Mouse (Mus musculus) left cerebral cortex, adult 6 months (tissue): ENCODE data around the gene Cdc45. TPM values are rescaled to one million over a fixed set of nuclear protein-coding genes. Genes with fewer than 3 reads are reported as not detected.

Source experiments
- long read RNA-seq, 2 experiments: library from polyadenylated mRNA; unstranded; transcript quantifications; one replicate each; pipeline ENCODE4 v2.0.0; 2019 to 2020
- polyA plus RNA-seq: library from polyadenylated mRNA; unstranded; fragments of <200 nt; fragmentation: Nextera tagmentation; gene quantifications from 2 replicates; pipeline ENCODE4 v1.2.3, GENCODE M21; 2021

Cdc45 gene
- polyA plus RNA-seq: 2.2 and 2.7 TPM in 2 replicates
- long read RNA-seq, experiment 1, partial matches to known transcripts: 9 of 13 reads
- long read RNA-seq, experiment 1, other reads (novel, unspliced or antisense): 1 of 13 reads
- long read RNA-seq, experiment 2, partial matches to known transcripts: 7 of 7 reads
- long read RNA-seq, experiment 2, other reads (novel, unspliced or antisense): 0 of 7 reads

DNA sequence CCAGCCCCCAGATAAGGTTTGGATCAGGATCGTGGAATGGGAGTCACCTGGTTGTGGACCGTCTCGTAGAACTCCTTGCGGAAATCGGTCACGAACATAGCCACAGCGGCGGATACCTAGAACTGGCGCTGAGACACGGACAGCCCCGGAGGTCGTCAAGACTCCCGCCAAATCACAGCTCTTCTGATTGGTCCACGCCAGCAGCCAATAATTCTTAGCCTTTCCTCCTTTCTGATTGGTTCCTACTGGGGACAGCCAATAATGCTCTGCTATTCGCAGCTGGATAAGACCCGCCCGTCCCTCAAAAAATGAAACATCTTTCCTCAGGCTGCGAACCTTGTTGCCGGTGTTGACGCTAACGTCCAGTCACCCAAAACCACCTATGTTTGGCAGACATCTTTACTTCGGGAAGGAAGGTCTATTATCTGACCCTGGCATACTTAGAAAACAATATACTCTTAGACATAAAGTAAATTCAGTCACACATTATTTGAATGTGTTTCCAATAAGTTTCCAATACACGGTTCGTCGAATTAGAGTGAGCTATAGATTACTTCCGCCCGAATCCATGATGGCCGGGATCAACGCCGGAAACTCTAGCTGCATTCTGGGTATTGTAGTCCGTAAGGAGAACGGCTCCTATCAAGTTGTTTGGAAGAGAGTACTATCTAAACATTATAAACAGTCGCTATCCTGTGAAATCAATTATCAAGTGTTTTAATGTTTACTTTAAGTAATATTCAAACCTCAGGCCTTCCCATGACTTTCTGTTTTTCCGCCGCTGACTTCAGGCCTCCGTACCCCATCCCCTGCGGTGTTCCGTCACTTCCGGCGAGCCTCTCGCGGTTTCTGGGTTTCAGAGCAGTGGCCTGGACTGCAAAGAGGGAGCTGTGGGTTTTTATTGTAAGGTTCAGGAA lies at the start of gene Cdc45, which contains the start of gene Ufd1:
Gene Cdc45 (minus strand): TSS at position 520 of the 917 bp plus-strand sequence.
Gene Ufd1 (plus strand): TSS at position 312 of the 917 bp plus-strand sequence.

GRCm38 (mm10) chr16:18836468-18837208 lies 24.9 kb upstream of the Cdc45 start, which contains the start of the genes 2510002D24Rik and Gm28539:
Gene 2510002D24Rik, plus strand, starts transcription at chr16:18836578.
Gene Gm28539, plus strand, starts transcription at chr16:18836584.

GRCm38 (mm10) chr16:18776556-18777100 lies 35.2 kb downstream of the Cdc45 start, which contains the start of gene Cldn5:
Gene Cldn5, plus strand, starts transcription at chr16:18776847.

Other genes with a start within 250 kb of the Cdc45 start
- 0.22 and 1.9 TPM in 2 replicates for gene Tbx1, start 221.3 kb downstream of the Cdc45 start, polyA plus RNA-seq
- 0.78 and 0.85 TPM in 2 replicates for gene Gp1bb, start 189.6 kb downstream of the Cdc45 start, polyA plus RNA-seq
- 45.5 and 54.2 TPM in 2 replicates for gene Gm49601, start 185.6 kb downstream of the Cdc45 start, polyA plus RNA-seq
- gene Sept5, start 182.0 kb downstream of the Cdc45 start, polyA plus RNA-seq: 105 and 304 TPM in 2 replicates
- 118 and 161 TPM in 2 replicates for gene Cldn5, start 35.1 kb downstream of the Cdc45 start, polyA plus RNA-seq
- 84.9 and 90.6 TPM in 2 replicates for gene Ufd1, start 208 bp downstream of the Cdc45 start, polyA plus RNA-seq
- gene 2510002D24Rik, start 24.6 kb upstream of the Cdc45 start, polyA plus RNA-seq: 50.5 and 64.3 TPM in 2 replicates
- 0.31 TPM in 1 of 2 replicates, not detected in the other for gene Gm28539, start 24.6 kb upstream of the Cdc45 start, polyA plus RNA-seq
- 93.7 and 110 TPM in 2 replicates for gene Mrpl40, start 64.9 kb upstream of the Cdc45 start, polyA plus RNA-seq
- gene Hira, start 65.0 kb upstream of the Cdc45 start, polyA plus RNA-seq: 8.1 and 9.0 TPM in 2 replicates